Mouse (Mus musculus) forebrain, embryonic 10.5 days (tissue): Measurements from ENCODE around the gene Msh4. TPM values are rescaled to one million over a fixed set of nuclear protein-coding genes. Genes with fewer than 3 reads are reported as not detected.
A peak's percentile ranks its signal among the peaks of the same experiment; 100 is the strongest.

Source experiments
- DNase-seq: peaks from one replicate; pipeline ENCODE4 v3.0.0-alpha.2; 2017; ENCODE audit warnings: low spot score; ENCODE audit errors: extremely low spot score
- H3K27ac ChIP-seq: fragments of 300-500 bp; sonication (generic); 2 replicates; pipeline ENCODE4 v1.5.1; 2016; ENCODE audit warnings: mild to moderate bottlenecking
- H3K27me3 ChIP-seq: fragments of 300-500 bp; sonication (generic); 2 replicates; pipeline ENCODE4 v1.6.1; 2016; ENCODE audit warnings: mild to moderate bottlenecking; ENCODE audit not compliant: poor library complexity, severe bottlenecking
- H3K36me3 ChIP-seq: fragments of 300-500 bp; sonication (generic); replicated peaks from 2 replicates; pipeline ENCODE4 v1.6.1; 2016; ENCODE audit warnings: mild to moderate bottlenecking, moderate library complexity
- H3K4me1 ChIP-seq: fragments of 300-500 bp; sonication (generic); 2 replicates; pipeline ENCODE4 v1.6.1; 2016
- H3K4me3 ChIP-seq: fragments of 300-500 bp; sonication (generic); 2 replicates; pipeline ENCODE4 v1.5.1; 2016; ENCODE audit warnings: mild to moderate bottlenecking, moderate library complexity
- H3K9me3 ChIP-seq: fragments of 300-500 bp; sonication (generic); 2 replicates; pipeline ENCODE4 v1.6.1; 2016; ENCODE audit warnings: mild to moderate bottlenecking, moderate library complexity
- WGBS: fragments of 180-500 bp; shearing (Covaris S2); methylation state at CpG from one replicate; pipeline ENCODE4 v1.1.7; 2016; 5-methylcytosine and 5-hydroxymethylcytosine counted together
- polyA plus RNA-seq: library from polyadenylated mRNA; unstranded; fragments of >200 nt; fragmentation: Nextera tagmentation; extraction: Ambion mirVana; gene quantifications from 2 replicates; pipeline ENCODE4 v1.2.1, GENCODE M21; 2016

The Msh4 gene
- polyA plus RNA-seq, 1 experiment from 2014 or later = 0.12 TPM

- peaks cover 65% of the 10 kb centered on the region for H3K36me3 ChIP-seq
- no peak overlapping the region for H3K27ac ChIP-seq
- DNase-seq = peak; percentile 52
- H3K4me1 ChIP-seq = peaks cover 23% of the 10 kb centered on the region
- no peaks in the 10 kb centered on the region for H3K27me3 ChIP-seq
- no peak overlapping the region for H3K4me3 ChIP-seq
- WGBS = 73% methylated on average over 6 of the region's 6 CpGs
- H3K9me3 ChIP-seq = no peaks in the 10 kb centered on the region
Observed at GRCm38 (mm10) chr3:153904586-153904985, 1.4 kb downstream of the Msh4 start.

GRCm38 (mm10) chr3:153902595-153902994, 3.3 kb downstream of the Msh4 start:
- WGBS = 78% methylated on average over 3 of the region's 3 CpGs
- Histone ChIP-seq H3K27me3 (no peaks in the 10 kb centered on the region), H3K4me1 (0 out of 2 replicates have a peak, but pooled peaks cover 4% of the 10 kb centered on the region), H3K27ac (no peak overlapping the region), H3K4me3 (no peak overlapping the region), H3K9me3 (no peaks in the 10 kb centered on the region), H3K36me3 (peaks cover 45% of the 10 kb centered on the region)
- DNase-seq = no peak

- H3K4me1 ChIP-seq = 0 out of 2 replicates have a peak, but pooled peaks cover 4% of the 10 kb centered on the region
- no peaks in the 10 kb centered on the region for H3K9me3 ChIP-seq
- DNase-seq = no peak
- WGBS = 95% methylated on average over 1 of the region's 1 CpGs
- H3K36me3 ChIP-seq = peaks cover 38% of the 10 kb centered on the region
- no peak overlapping the region for H3K27ac ChIP-seq
- H3K27me3 ChIP-seq = no peaks in the 10 kb centered on the region
- no peak overlapping the region for H3K4me3 ChIP-seq
Observed at GRCm38 (mm10) chr3:153901904-153902303, 4.0 kb downstream of the Msh4 start.

- no peak for DNase-seq
- Histone ChIP-seq H3K4me3 (no peak overlapping the region), H3K9me3 (no peaks in the 10 kb centered on the region), H3K27ac (no peak overlapping the region), H3K4me1 (no peaks in the 10 kb centered on the region), H3K36me3 (no peaks in the 10 kb centered on the region), H3K27me3 (no peaks in the 10 kb centered on the region)
- WGBS = 85% methylated on average over 6 of the region's 6 CpGs
Observed at GRCm38 (mm10) chr3:153897216-153897615, 8.7 kb downstream of the Msh4 start.

- DNase-seq = no peak
- H3K9me3 ChIP-seq = no peaks in the 10 kb centered on the region
- WGBS = 87% methylated on average over 3 of the region's 3 CpGs
- no peaks in the 10 kb centered on the region; the same call in 1 of the 2 replicates for H3K4me1 ChIP-seq
- no peaks in the 10 kb centered on the region for H3K27me3 ChIP-seq
- H3K36me3 ChIP-seq = no peaks in the 10 kb centered on the region
- no peak overlapping the region for H3K4me3 ChIP-seq
- H3K27ac ChIP-seq = no peak overlapping the region
Observed at GRCm38 (mm10) chr3:153895454-153895853, 10.5 kb downstream of the Msh4 start.

GRCm38 (mm10) chr3:153889188-153889781, 16.7 kb downstream of the Msh4 start:
- DNase-seq = no peak
- H3K9me3 ChIP-seq = no peaks in the 10 kb centered on the region
- H3K27ac ChIP-seq = no peak overlapping the region
- H3K4me3 ChIP-seq = no peak overlapping the region
- no peaks in the 10 kb centered on the region for H3K36me3 ChIP-seq
- H3K27me3 ChIP-seq = no peaks in the 10 kb centered on the region
- 79% methylated on average over 8 of the region's 8 CpGs for WGBS
- H3K4me1 ChIP-seq = no peaks in the 10 kb centered on the region; the same call in 1 of the 2 replicates

GRCm38 (mm10) chr3:153888141-153888540, 17.8 kb downstream of the Msh4 start:
- Histone ChIP-seq H3K27ac (no peak overlapping the region), H3K27me3 (no peaks in the 10 kb centered on the region), H3K9me3 (no peaks in the 10 kb centered on the region), H3K4me1 (no peaks in the 10 kb centered on the region; the same call in 1 of the 2 replicates), H3K4me3 (no peak overlapping the region), H3K36me3 (no peaks in the 10 kb centered on the region)
- DNase-seq = no peak
- 88% methylated on average over 6 of the region's 6 CpGs for WGBS

- Histone ChIP-seq H3K27me3 (no peaks in the 10 kb centered on the region), H3K4me1 (no peaks in the 10 kb centered on the region), H3K27ac (no peak overlapping the region), H3K9me3 (no peaks in the 10 kb centered on the region), H3K36me3 (no peaks in the 10 kb centered on the region), H3K4me3 (no peak overlapping the region)
- DNase-seq = no peak
Observed at GRCm38 (mm10) chr3:153886296-153886695, 19.6 kb downstream of the Msh4 start.

- H3K9me3 ChIP-seq = no peaks in the 10 kb centered on the region
- no peak overlapping the region for H3K4me3 ChIP-seq
- no peaks in the 10 kb centered on the region for H3K36me3 ChIP-seq
- H3K27ac ChIP-seq = no peak overlapping the region
- H3K27me3 ChIP-seq = no peaks in the 10 kb centered on the region
- DNase-seq = no peak
- no peaks in the 10 kb centered on the region for H3K4me1 ChIP-seq
- WGBS = 89% methylated on average over 5 of the region's 5 CpGs
Observed at GRCm38 (mm10) chr3:153871396-153871795, 34.5 kb downstream of the Msh4 start.

- WGBS = 77% methylated on average over 14 of the region's 14 CpGs
- Histone ChIP-seq H3K27me3 (no peaks in the 10 kb centered on the region), H3K4me1 (no peaks in the 10 kb centered on the region), H3K27ac (no peak overlapping the region), H3K4me3 (no peak overlapping the region), H3K36me3 (no peaks in the 10 kb centered on the region), H3K9me3 (no peaks in the 10 kb centered on the region)
- DNase-seq = no peak
Observed at GRCm38 (mm10) chr3:153867149-153868136, 38.5 kb downstream of the Msh4 start.

- no peaks in the 10 kb centered on the region for H3K4me1 ChIP-seq
- H3K27ac ChIP-seq = no peak overlapping the region
- H3K36me3 ChIP-seq = no peaks in the 10 kb centered on the region
- WGBS = 90% methylated on average over 4 of the region's 4 CpGs
- DNase-seq = no peak
- no peaks in the 10 kb centered on the region for H3K9me3 ChIP-seq
- H3K27me3 ChIP-seq = no peaks in the 10 kb centered on the region
- H3K4me3 ChIP-seq = no peak overlapping the region
Observed at GRCm38 (mm10) chr3:153864636-153865429, 41.1 kb downstream of the Msh4 start.

- 94% methylated on average over 2 of the region's 2 CpGs for WGBS
- Histone ChIP-seq H3K9me3 (no peaks in the 10 kb centered on the region), H3K4me3 (no peak overlapping the region), H3K27me3 (no peaks in the 10 kb centered on the region), H3K36me3 (no peaks in the 10 kb centered on the region), H3K4me1 (no peaks in the 10 kb centered on the region), H3K27ac (no peak overlapping the region)
- DNase-seq = no peak
Observed at GRCm38 (mm10) chr3:153863816-153864215, 42.1 kb downstream of the Msh4 start.
